Mouse (Mus musculus) forebrain, embryonic 11.5 days (tissue): Measurements from ENCODE around the gene Pnpla7. TPM values are rescaled to one million over a fixed set of nuclear protein-coding genes. Genes with fewer than 3 reads are reported as not detected.
"Not testable (repeated sequence)": the region's sequence is repeated elsewhere in the genome, so short reads cannot be mapped to it uniquely, and the experiment has no call there.

Source experiments
- ATAC-seq: fragments of 200-750 bp; cut with Nextera tagmentation; replicated peaks from 2 replicates; pipeline ENCODE4 v1.8.0; 2017; ENCODE audit warnings: moderate TSS enrichment; ENCODE audit not compliant: low FRiP score
- DNase-seq: peaks from one replicate; pipeline ENCODE4 v3.0.0-alpha.2; 2017; ENCODE audit warnings: low spot score
- H3K27ac ChIP-seq: fragments of 300-500 bp; sonication (generic); 2 replicates; pipeline ENCODE4 v1.5.1; 2014; ENCODE audit warnings: low read depth, low read length
- H3K27me3 ChIP-seq: fragments of 300-500 bp; sonication (generic); 2 replicates; pipeline ENCODE4 v1.6.1; 2014; ENCODE audit warnings: mild to moderate bottlenecking, low read length, mixed read lengths; ENCODE audit not compliant: control insufficient read depth, insufficient read depth
- H3K36me3 ChIP-seq: fragments of 300-500 bp; sonication (generic); 2 replicates; pipeline ENCODE4 v1.6.1; 2014; ENCODE audit warnings: mild to moderate bottlenecking, low read length, moderate library complexity, mixed read lengths; ENCODE audit not compliant: control insufficient read depth, insufficient read depth
- H3K4me1 ChIP-seq: fragments of 300-500 bp; sonication (generic); replicated peaks from 2 replicates; pipeline ENCODE4 v1.6.1; 2014; ENCODE audit warnings: low read length, mixed read lengths; ENCODE audit not compliant: control insufficient read depth, insufficient read depth
- H3K4me2 ChIP-seq: fragments of 300-500 bp; sonication (generic); 2 replicates; pipeline ENCODE4 v1.6.1; 2014; ENCODE audit warnings: low read depth, mild to moderate bottlenecking, low read length, moderate library complexity, mixed read lengths; ENCODE audit not compliant: severe bottlenecking
- H3K4me3 ChIP-seq: fragments of 300-500 bp; sonication (generic); 2 replicates; pipeline ENCODE4 v1.5.1; 2014; ENCODE audit warnings: low read depth, low read length
- H3K9ac ChIP-seq: fragments of 300-500 bp; sonication (generic); 2 replicates; pipeline ENCODE4 v1.6.1; 2014; ENCODE audit warnings: low read length
- H3K9me3 ChIP-seq: fragments of 300-500 bp; sonication (generic); 2 replicates; pipeline ENCODE4 v1.6.1; 2016; ENCODE audit warnings: low read length, mixed read lengths; ENCODE audit not compliant: control insufficient read depth
- WGBS: fragments of 180-500 bp; shearing (Covaris S2); extraction: QIAGEN DNeasy Blood & Tissue Kit; methylation state at CpG from one replicate; pipeline ENCODE4 v1.1.7; 2014; 5-methylcytosine and 5-hydroxymethylcytosine counted together
- polyA plus RNA-seq: library from polyadenylated mRNA; unstranded; fragments of >200 nt; fragmentation: Nextera tagmentation; extraction: Ambion mirVana; gene quantifications from 2 replicates; pipeline ENCODE4 v1.2.1, GENCODE M21; 2014

Gene Pnpla7
- polyA plus RNA-seq, 1 experiment from 2014 or later, result 4.5 TPM

DNA sequence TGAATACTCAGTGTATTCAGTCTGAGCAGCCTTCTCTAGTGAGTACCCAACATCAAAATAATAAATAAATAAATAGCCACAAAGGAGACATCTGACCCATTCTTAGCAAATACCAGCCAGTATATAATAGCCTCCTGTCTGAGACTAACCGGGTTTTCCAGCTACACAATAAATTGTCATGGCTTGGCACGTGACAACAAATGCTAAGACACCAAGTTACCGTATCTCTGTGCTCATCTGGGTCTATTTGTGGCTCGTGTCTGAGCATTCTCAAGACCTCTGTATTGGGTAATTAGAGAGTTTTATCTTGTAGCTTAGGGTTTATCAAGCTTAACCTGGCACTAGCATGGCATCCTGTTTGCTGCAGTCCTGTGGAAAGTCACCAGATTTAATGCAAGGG is 33.7 kb upstream of the Pnpla7 start:
- no peak for ATAC-seq

GRCm38 (mm10) chr2:24944304-24944703 is 31.5 kb upstream of the Pnpla7 start:
- not testable (repeated sequence) for H3K9me3 ChIP-seq, DNase-seq, H3K27me3 ChIP-seq, H3K4me1 ChIP-seq, H3K27ac ChIP-seq, H3K36me3 ChIP-seq, H3K4me2 ChIP-seq, ATAC-seq, H3K9ac ChIP-seq, H3K4me3 ChIP-seq
- 40% methylated on average over 2 of the region's 2 CpGs for WGBS

More for the DNA sequence above, 33.7 kb upstream of the Pnpla7 start:
- no peak for DNase-seq
- WGBS, result 78% methylated on average over 4 of the region's 4 CpGs
- H3K4me1 ChIP-seq, result no peaks in the 10 kb centered on the region
- H3K36me3 ChIP-seq, result no peaks in the 10 kb centered on the region
- no peak overlapping the region for H3K4me2 ChIP-seq
- no peaks in the 10 kb centered on the region for H3K9me3 ChIP-seq
- H3K4me3 ChIP-seq, result no peak overlapping the region
- H3K9ac ChIP-seq, result no peak overlapping the region
- no peaks in the 10 kb centered on the region for H3K27me3 ChIP-seq
- H3K27ac ChIP-seq, result no peak overlapping the region

DNA sequence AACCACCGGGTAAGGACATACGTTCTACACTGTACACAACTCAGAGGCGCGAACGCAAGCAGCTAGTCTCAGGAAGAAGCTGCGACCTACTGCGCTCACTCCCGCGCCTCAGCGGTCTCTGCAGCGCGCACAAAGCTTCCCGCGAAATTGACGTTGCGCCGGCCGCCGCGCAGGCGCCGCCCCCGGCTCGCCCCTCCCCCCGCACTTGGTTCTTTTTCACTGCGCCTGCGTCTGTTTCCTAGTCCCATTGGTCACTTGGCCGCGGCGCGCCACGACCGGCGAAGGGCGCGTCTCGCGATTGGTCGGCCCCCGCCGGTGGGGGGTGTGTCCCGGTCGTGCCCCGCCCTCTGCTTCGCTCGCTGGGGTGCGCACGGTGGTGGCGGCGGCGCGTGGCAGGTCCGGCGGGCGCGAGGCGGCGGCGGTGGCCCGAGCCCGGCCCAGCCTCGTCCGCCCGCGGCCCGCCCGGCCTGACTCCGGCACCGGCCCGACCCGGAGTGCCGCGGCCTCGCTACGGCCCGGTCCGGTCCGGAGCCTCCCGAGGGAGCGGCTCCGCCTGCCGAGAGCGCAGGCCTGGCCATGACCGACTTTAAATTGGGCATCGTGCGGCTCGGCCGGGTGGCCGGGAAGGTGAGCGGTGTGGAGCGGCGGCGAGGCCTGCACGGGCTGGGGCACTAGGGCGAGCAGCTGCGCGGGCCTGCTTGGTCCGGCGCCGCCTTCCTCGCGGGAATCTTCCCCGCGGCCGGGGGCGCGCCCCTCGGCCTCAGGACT is 26.2 kb upstream of the Pnpla7 start, which contains the start of gene Zmynd19:
TSS of gene Zmynd19 (plus strand) at position 372 of the 768 bp plus-strand sequence.
- no peaks in the 10 kb centered on the region for H3K9me3 ChIP-seq
- H3K9ac ChIP-seq, result peak within 1 kb of the TSS; percentile 92
- no peaks in the 10 kb centered on the region; the same call in 1 of the 2 replicates for H3K36me3 ChIP-seq
- peak within 1 kb of the TSS; percentile 94 for H3K4me3 ChIP-seq
- H3K4me1 ChIP-seq, result peaks cover 5% of the 10 kb centered on the region; the same call in 1 of the 2 replicates
- H3K27me3 ChIP-seq, result no peaks in the 10 kb centered on the region
- ATAC-seq, result peak; percentile 99
- H3K4me2 ChIP-seq, result peak within 1 kb of the TSS; percentile 82
- WGBS, result under 1% methylated on average over 89 of the region's 108 CpGs
- peak; percentile 100 for DNase-seq
- 0 out of 2 replicates have a peak within 1 kb of the TSS, but pooled peaks have one; percentile 38 for H3K27ac ChIP-seq

DNA sequence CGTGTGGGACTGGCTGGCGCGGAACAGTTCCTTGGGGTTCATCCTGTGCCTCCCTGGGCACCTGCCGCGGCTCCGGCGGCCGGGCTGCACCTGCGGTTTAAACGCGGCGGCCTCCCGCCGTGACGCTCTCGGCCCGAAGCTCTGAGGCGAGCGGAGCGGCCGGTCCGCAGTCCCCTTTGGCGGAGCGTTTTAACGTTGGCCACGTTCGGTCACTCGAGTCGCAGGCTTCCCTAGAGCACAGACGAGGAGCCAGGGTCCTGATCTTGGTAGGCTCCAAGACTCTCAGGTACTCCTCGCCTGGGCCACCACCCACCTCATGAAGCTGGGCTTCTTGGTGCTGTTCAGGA is 25.7 kb upstream of the Pnpla7 start:
- ATAC-seq (no peak), DNase-seq (peak; percentile 61)
- WGBS, result under 1% methylated on average over 31 of the region's 31 CpGs

DNA sequence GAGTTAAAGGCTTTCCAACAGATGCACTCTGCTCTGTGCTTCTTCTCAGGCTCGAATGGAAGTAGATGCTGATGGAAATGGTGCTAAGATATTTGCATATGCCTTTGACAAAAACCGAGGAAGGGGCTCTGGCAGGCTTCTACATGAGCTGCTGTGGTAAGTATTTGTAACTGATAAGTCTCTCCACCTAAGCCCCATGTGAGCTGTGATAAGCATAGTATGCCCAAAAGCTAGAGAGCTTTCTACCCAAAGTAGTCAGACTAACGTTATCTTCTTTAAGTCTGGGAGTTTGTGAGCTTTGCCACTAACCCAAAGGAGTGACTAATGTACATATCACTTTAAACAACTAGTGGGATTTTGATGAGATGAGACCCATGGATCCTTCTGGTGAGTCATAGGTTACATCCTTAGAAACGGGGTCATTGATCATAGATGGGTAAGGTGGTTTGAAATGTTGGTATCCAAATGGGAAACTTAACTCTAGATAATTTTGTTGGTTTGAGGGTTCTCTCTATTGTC is 23.2 kb upstream of the Pnpla7 start:
- H3K9me3 ChIP-seq, result no peaks in the 10 kb centered on the region
- H3K4me1 ChIP-seq, result peaks cover 5% of the 10 kb centered on the region; the same call in 1 of the 2 replicates
- no peak for ATAC-seq
- peaks cover under 1% of the 10 kb centered on the region; the same call in 1 of the 2 replicates for H3K36me3 ChIP-seq
- no peak overlapping the region for H3K27ac ChIP-seq
- H3K27me3 ChIP-seq, result no peaks in the 10 kb centered on the region
- no peak overlapping the region for H3K4me3 ChIP-seq
- no peak for DNase-seq
- H3K9ac ChIP-seq, result no peak overlapping the region
- 87% methylated on average over 4 of the region's 4 CpGs for WGBS
- no peak overlapping the region for H3K4me2 ChIP-seq

More for the DNA sequence above, 25.7 kb upstream of the Pnpla7 start:
- Histone ChIP-seq H3K27ac (no peak overlapping the region), H3K36me3 (no peaks in the 10 kb centered on the region; the same call in 1 of the 2 replicates), H3K4me3 (peak overlapping the region; percentile 94), H3K9ac (peak overlapping the region; percentile 92), H3K9me3 (no peaks in the 10 kb centered on the region), H3K4me1 (peaks cover 5% of the 10 kb centered on the region; the same call in 1 of the 2 replicates), H3K27me3 (no peaks in the 10 kb centered on the region), H3K4me2 (peak overlapping the region; percentile 67)

DNA sequence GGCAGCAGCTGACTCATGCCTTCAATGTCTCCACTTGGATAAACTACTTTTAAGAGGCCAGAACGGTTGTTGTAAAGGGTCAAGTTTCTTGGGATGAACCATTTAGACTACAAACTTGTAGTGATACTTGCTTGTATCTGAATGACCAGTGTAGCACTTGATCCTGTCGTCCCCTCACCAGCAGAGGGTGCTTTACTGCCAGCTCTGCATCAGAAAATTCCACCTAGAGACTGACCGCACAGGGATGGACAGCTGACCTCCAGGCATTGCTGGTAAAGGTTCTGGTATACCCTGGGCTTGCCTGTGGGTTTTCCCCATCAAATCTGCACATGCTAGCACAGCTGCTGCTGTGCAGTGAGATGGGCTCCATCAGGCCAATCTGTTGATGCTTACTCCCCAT is 14.9 kb upstream of the Pnpla7 start:
- DNase-seq (peak; percentile 56), ATAC-seq (no peak)
- H3K27ac ChIP-seq, result no peak overlapping the region
- no peaks in the 10 kb centered on the region for H3K9me3 ChIP-seq
- H3K4me2 ChIP-seq, result no peak overlapping the region
- WGBS, result 38% methylated on average over 3 of the region's 3 CpGs
- H3K4me1 ChIP-seq, result peaks cover 3% of the 10 kb centered on the region; the same call in 1 of the 2 replicates
- no peak overlapping the region for H3K4me3 ChIP-seq
- no peaks in the 10 kb centered on the region for H3K27me3 ChIP-seq
- H3K9ac ChIP-seq, result no peak overlapping the region
- H3K36me3 ChIP-seq, result peaks cover 7% of the 10 kb centered on the region

DNA sequence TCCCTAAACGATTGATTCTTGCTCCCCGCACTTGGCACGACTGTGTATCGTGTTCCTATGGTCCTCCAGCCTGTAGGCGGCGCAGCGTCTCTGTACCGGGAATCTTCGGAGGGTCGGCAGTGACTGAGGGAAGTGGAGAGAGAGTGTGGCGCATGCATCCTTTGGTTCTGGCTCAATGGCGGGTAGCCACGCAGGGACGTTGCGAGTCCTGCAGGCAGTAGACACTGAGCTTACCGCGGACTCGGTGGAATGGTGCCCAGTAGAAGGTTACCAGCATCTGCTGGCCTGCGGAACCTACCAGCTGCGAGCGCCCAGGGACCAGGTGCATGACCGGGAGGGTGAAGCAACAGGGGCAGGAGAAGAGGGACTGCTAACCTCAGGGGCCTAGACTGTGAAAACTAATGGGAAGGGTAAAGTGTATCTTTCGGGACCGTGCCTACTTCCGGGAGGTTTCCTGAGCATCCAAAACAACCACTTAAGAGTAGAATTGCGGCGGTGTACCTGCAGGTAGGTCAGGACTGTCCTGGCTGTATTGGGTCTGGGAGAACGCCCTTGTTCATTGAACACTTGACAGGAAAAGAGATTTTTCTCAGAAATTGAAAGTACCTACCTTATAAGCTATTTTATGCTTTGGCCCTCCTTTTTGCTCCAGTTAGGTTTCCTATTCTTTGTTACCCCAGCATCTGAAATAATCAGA is 13.4 kb upstream of the Pnpla7 start, which contains the start of gene Dph7:
TSS of gene Dph7 (plus strand) at position 97 of the 697 bp plus-strand sequence.
- H3K27me3 ChIP-seq, result no peaks in the 10 kb centered on the region
- WGBS, result 1% methylated on average over 28 of the region's 28 CpGs
- H3K36me3 ChIP-seq, result peaks cover 7% of the 10 kb centered on the region
- H3K4me2 ChIP-seq, result peak within 1 kb of the TSS; percentile 67
- H3K4me3 ChIP-seq, result peak within 1 kb of the TSS; percentile 83
- H3K9ac ChIP-seq, result peak within 1 kb of the TSS; percentile 90
- H3K4me1 ChIP-seq, result peaks cover 3% of the 10 kb centered on the region; the same call in 1 of the 2 replicates
- no peak within 1 kb of the TSS for H3K27ac ChIP-seq
- DNase-seq, result peak; percentile 91
- peak; percentile 94 for ATAC-seq
- no peaks in the 10 kb centered on the region for H3K9me3 ChIP-seq

DNA sequence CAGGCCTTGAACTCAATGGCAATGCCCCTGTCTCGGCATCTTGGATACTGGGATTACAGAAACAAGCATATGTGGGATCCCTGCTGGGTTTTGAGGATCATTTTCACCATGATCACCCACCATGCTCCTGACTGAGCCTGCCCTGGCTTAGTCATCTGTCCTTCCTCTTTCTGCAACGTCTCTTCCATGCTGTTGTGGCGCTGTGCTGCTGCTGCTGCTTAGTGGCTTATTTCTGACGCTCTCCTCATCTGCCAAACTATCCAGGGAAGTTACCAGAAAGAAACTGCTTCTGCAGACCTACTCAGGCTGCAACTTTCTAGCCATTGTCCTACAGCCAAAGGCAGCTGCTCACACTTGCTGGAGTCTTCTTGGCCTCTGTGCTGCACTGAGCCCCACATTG is 5.4 kb upstream of the Pnpla7 start:
- 84% methylated on average over 4 of the region's 4 CpGs for WGBS
- no peak for ATAC-seq
- no peak overlapping the region for H3K27ac ChIP-seq
- no peak for DNase-seq
- H3K4me2 ChIP-seq, result no peak overlapping the region
- no peaks in the 10 kb centered on the region for H3K9me3 ChIP-seq
- peaks cover 6% of the 10 kb centered on the region; the same call in 1 of the 2 replicates for H3K4me1 ChIP-seq
- no peak overlapping the region for H3K9ac ChIP-seq
- H3K27me3 ChIP-seq, result no peaks in the 10 kb centered on the region
- no peak overlapping the region for H3K4me3 ChIP-seq
- peaks cover 8% of the 10 kb centered on the region; the same call in 1 of the 2 replicates for H3K36me3 ChIP-seq
